Mouse (Mus musculus) cortical plate, adult 2 months (tissue): ENCODE measurements at regions not wholly inside any gene's neighbourhood (a gene's known extent, or its start where the extent isn't known, plus 50 kb on each side); places are given as distances from the start of the nearest gene placed in this dataset.

Experiments
- CTCF ChIP-seq: fragments of 200-500 bp; IDR thresholded peaks from 2 replicates; pipeline ENCODE4 v1.5.1; 2011; ENCODE audit warnings: mild to moderate bottlenecking, control low read depth, low read length; ENCODE audit not compliant: insufficient read depth; ENCODE audit errors: extremely low read depth
- POLR2A ChIP-seq: fragments of 200-500 bp; IDR thresholded peaks from 2 replicates; pipeline ENCODE4 v1.6.1; 2011; ENCODE audit warnings: mild to moderate bottlenecking, low read length, control low read depth; ENCODE audit not compliant: insufficient read depth; ENCODE audit errors: extremely low read depth

GRCm38 (mm10) chr3:63627724-63628123 lies 144.0 kb upstream of the Gm34302 start:
- TF ChIP-seq POLR2A (no peak), CTCF (no peak)
